Mouse (Mus musculus) intestine, embryonic 15.5 days (tissue): ENCODE measurements around the gene Thsd1. TPM values are rescaled to one million over a fixed set of nuclear protein-coding genes. Genes with fewer than 3 reads are reported as not detected.

ENCODE experiments used
- ATAC-seq: fragments of 200-750 bp; cut with Nextera tagmentation; 2 replicates; pipeline ENCODE4 v1.8.0; 2017; ENCODE audit warnings: moderate TSS enrichment, moderate library complexity
- H3K27ac ChIP-seq: fragments of 300-500 bp; sonication (generic); 2 replicates; pipeline ENCODE4 v1.5.1; 2015; ENCODE audit warnings: mild to moderate bottlenecking, inconsistent platforms
- H3K27me3 ChIP-seq: fragments of 300-500 bp; sonication (generic); replicated peaks from 2 replicates; pipeline ENCODE4 v1.6.1; 2015; ENCODE audit warnings: inconsistent platforms
- H3K36me3 ChIP-seq: fragments of 300-500 bp; sonication (generic); 2 replicates; pipeline ENCODE4 v1.6.1; 2015; ENCODE audit warnings: inconsistent platforms
- H3K4me1 ChIP-seq: fragments of 300-500 bp; sonication (generic); replicated peaks from 2 replicates; pipeline ENCODE4 v1.6.1; 2015; ENCODE audit warnings: inconsistent platforms
- H3K4me2 ChIP-seq: fragments of 300-500 bp; sonication (generic); replicated peaks from 2 replicates; pipeline ENCODE4 v1.6.1; 2015; ENCODE audit warnings: mild to moderate bottlenecking, inconsistent platforms
- H3K4me3 ChIP-seq: fragments of 300-500 bp; sonication (generic); replicated peaks from 2 replicates; pipeline ENCODE4 v1.5.1; 2015; ENCODE audit warnings: inconsistent platforms
- H3K9ac ChIP-seq: fragments of 300-500 bp; sonication (generic); 2 replicates; pipeline ENCODE4 v1.6.1; 2015; ENCODE audit warnings: inconsistent platforms
- H3K9me3 ChIP-seq: fragments of 300-500 bp; sonication (generic); 2 replicates; pipeline ENCODE4 v1.6.1; 2016; ENCODE audit warnings: inconsistent platforms
- WGBS: fragments of 180-500 bp; shearing (Covaris S2); methylation state at CpG from one replicate; pipeline ENCODE4 v1.1.7; 2015; 5-methylcytosine and 5-hydroxymethylcytosine counted together
- polyA plus RNA-seq: library from polyadenylated mRNA; unstranded; fragments of >200 nt; fragmentation: Nextera tagmentation; extraction: Ambion mirVana; gene quantifications from 2 replicates; pipeline ENCODE4 v1.2.1, GENCODE M21; 2015

Thsd1 gene
- polyA plus RNA-seq, 1 experiment from 2014 or later, result 8.2 TPM

GRCm38 (mm10) chr8:22228621-22229020 lies 1.5 kb downstream of the Thsd1 start:
- Histone ChIP-seq H3K9ac (no peak overlapping the region), H3K9me3 (no peaks in the 10 kb centered on the region), H3K36me3 (no peaks in the 10 kb centered on the region), H3K4me3 (no peak overlapping the region), H3K27me3 (no peaks in the 10 kb centered on the region), H3K27ac (no peak overlapping the region), H3K4me1 (0 out of 2 replicates have a peak, but pooled peaks cover 2% of the 10 kb centered on the region), H3K4me2 (no peak overlapping the region)
- ATAC-seq, result no peak
- WGBS, result 41% methylated on average over 7 of the region's 7 CpGs

- 89% methylated on average over 9 of the region's 9 CpGs for WGBS
- H3K4me3 ChIP-seq, result no peak overlapping the region
- H3K9me3 ChIP-seq, result no peaks in the 10 kb centered on the region
- no peak overlapping the region for H3K9ac ChIP-seq
- ATAC-seq, result no peak
- H3K27ac ChIP-seq, result no peak overlapping the region
- no peaks in the 10 kb centered on the region for H3K4me1 ChIP-seq
- no peaks in the 10 kb centered on the region for H3K36me3 ChIP-seq
- H3K27me3 ChIP-seq, result no peaks in the 10 kb centered on the region
- no peak overlapping the region for H3K4me2 ChIP-seq
Measured at GRCm38 (mm10) chr8:22242986-22243385, 15.9 kb downstream of the Thsd1 start.

- Histone ChIP-seq H3K4me1 (no peaks in the 10 kb centered on the region), H3K27me3 (no peaks in the 10 kb centered on the region), H3K4me2 (no peak overlapping the region), H3K9ac (no peak overlapping the region), H3K36me3 (no peaks in the 10 kb centered on the region), H3K4me3 (no peak overlapping the region), H3K9me3 (no peaks in the 10 kb centered on the region), H3K27ac (no peak overlapping the region)
- WGBS, result 61% methylated on average over 1 of the region's 1 CpGs
- ATAC-seq, result no peak
Measured at GRCm38 (mm10) chr8:22245663-22246062, 18.6 kb downstream of the Thsd1 start.

DNA sequence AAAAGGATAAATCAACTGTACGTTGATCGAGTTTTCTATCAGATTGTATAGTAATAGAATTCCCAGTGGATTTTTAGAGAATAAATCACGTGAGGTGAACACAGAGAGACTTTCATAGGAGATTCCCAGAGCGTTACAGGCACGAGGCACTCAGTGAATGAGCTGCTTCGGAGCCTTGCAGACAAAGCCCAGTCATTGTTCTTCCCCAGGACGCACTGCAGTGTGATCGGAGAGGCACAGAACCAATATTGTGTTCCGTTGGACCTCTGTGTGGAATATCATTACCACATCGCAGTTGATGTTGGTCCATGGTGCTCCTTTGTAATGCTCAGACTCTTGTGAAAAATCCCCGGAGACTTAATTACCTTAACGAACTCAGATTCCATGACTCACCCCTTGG lies 20.8 kb downstream of the Thsd1 start:
- Histone ChIP-seq H3K36me3 (no peaks in the 10 kb centered on the region), H3K4me2 (no peak overlapping the region), H3K27me3 (no peaks in the 10 kb centered on the region), H3K27ac (no peak overlapping the region), H3K4me1 (no peaks in the 10 kb centered on the region), H3K9ac (no peak overlapping the region), H3K4me3 (no peak overlapping the region), H3K9me3 (no peaks in the 10 kb centered on the region)
- ATAC-seq, result no peak
- WGBS, result 80% methylated on average over 12 of the region's 12 CpGs

- no peaks in the 10 kb centered on the region for H3K36me3 ChIP-seq
- no peak for ATAC-seq
- no peak overlapping the region for H3K9ac ChIP-seq
- H3K4me3 ChIP-seq, result no peak overlapping the region
- H3K4me1 ChIP-seq, result no peaks in the 10 kb centered on the region
- no peaks in the 10 kb centered on the region for H3K27me3 ChIP-seq
- H3K4me2 ChIP-seq, result no peak overlapping the region
- H3K9me3 ChIP-seq, result no peaks in the 10 kb centered on the region
- 68% methylated on average over 9 of the region's 9 CpGs for WGBS
- no peak overlapping the region for H3K27ac ChIP-seq
Measured at GRCm38 (mm10) chr8:22249080-22249479, 22.0 kb downstream of the Thsd1 start.

GRCm38 (mm10) chr8:22258946-22259450 lies 31.9 kb downstream of the Thsd1 start:
- Histone ChIP-seq H3K9me3 (no peaks in the 10 kb centered on the region), H3K9ac (no peak overlapping the region), H3K4me2 (no peak overlapping the region), H3K4me1 (no peaks in the 10 kb centered on the region), H3K27ac (no peak overlapping the region), H3K27me3 (no peaks in the 10 kb centered on the region), H3K4me3 (no peak overlapping the region), H3K36me3 (no peaks in the 10 kb centered on the region)
- WGBS, result 90% methylated on average over 18 of the region's 18 CpGs
- no peak for ATAC-seq

DNA sequence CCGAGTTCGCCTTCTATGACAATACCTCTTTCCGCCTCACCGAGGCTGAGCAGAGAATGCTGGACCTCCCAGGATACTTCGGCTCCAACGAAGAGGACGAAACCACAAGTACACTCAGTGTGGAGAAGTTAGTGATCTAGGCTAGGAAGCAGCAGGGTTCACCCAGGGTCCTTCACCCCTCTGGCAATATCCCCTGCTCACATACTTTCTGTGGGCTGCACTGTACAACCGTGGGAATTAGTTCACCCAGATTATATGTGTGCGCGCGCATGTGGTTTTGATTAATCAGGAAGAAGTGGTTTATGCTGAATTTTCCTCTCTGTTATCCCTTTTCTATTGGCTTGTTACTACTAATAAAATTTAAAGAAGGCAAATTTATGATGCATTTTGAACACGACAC lies 32.4 kb downstream of the Thsd1 start:
- Histone ChIP-seq H3K4me1 (no peaks in the 10 kb centered on the region), H3K4me3 (no peak overlapping the region), H3K4me2 (no peak overlapping the region), H3K9ac (no peak overlapping the region), H3K27ac (no peak overlapping the region), H3K27me3 (no peaks in the 10 kb centered on the region), H3K36me3 (no peaks in the 10 kb centered on the region), H3K9me3 (no peaks in the 10 kb centered on the region)
- 82% methylated on average over 12 of the region's 12 CpGs for WGBS
- ATAC-seq, result no peak

DNA sequence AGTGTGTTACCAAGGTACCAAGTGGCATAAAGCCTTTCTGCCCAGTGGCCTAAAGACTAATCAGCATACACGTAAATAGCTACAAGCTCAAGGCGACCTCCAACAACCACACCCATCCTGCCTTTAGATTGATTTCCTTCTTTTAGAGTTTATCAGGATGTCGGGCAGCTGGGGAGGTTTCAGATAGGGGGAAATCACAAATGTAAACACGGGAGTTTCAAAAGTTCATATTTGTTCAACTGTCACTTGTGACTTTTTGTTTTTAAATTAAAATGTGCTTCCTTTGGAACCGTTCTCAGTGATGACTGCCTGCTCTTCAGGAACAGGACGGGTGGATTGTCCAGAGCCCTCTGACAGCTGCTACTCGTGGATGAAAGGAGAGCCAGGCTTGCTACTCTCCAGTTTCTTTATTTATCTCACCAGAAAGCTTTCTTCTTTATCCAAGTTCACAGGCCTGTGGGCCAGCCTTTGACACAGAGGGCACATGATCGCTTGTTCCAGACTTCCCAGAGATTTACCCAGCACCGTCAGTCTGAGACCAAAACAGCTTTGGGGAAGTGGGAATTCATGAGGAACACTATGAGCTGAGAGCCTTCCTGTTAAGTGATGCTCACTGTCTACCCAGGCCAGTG lies 33.1 kb downstream of the Thsd1 start:
- Histone ChIP-seq H3K9me3 (no peaks in the 10 kb centered on the region), H3K4me3 (no peak overlapping the region), H3K4me2 (no peak overlapping the region), H3K27ac (no peak overlapping the region), H3K36me3 (no peaks in the 10 kb centered on the region), H3K4me1 (no peaks in the 10 kb centered on the region), H3K27me3 (no peaks in the 10 kb centered on the region), H3K9ac (no peak overlapping the region)
- ATAC-seq, result no peak
- WGBS, result 23% methylated on average over 9 of the region's 9 CpGs

GRCm38 (mm10) chr8:22262267-22262666 lies 35.2 kb downstream of the Thsd1 start:
- no peak overlapping the region for H3K9ac ChIP-seq
- ATAC-seq, result no peak
- H3K4me2 ChIP-seq, result no peak overlapping the region

GRCm38 (mm10) chr8:22264292-22264691 lies 37.2 kb downstream of the Thsd1 start:
- WGBS, result 83% methylated on average over 6 of the region's 6 CpGs
- Histone ChIP-seq H3K27ac (no peak overlapping the region), H3K4me3 (no peak overlapping the region), H3K9me3 (no peaks in the 10 kb centered on the region), H3K9ac (no peak overlapping the region), H3K36me3 (no peaks in the 10 kb centered on the region), H3K27me3 (no peaks in the 10 kb centered on the region), H3K4me1 (no peaks in the 10 kb centered on the region), H3K4me2 (no peak overlapping the region)
- ATAC-seq, result no peak

More at GRCm38 (mm10) chr8:22262267-22262666, 35.2 kb downstream of the Thsd1 start:
- H3K36me3 ChIP-seq, result no peaks in the 10 kb centered on the region
- no peak overlapping the region for H3K27ac ChIP-seq
- no peak overlapping the region for H3K4me3 ChIP-seq
- WGBS, result 85% methylated on average over 3 of the region's 3 CpGs
- H3K4me1 ChIP-seq, result no peaks in the 10 kb centered on the region
- H3K27me3 ChIP-seq, result no peaks in the 10 kb centered on the region
- no peaks in the 10 kb centered on the region for H3K9me3 ChIP-seq

DNA sequence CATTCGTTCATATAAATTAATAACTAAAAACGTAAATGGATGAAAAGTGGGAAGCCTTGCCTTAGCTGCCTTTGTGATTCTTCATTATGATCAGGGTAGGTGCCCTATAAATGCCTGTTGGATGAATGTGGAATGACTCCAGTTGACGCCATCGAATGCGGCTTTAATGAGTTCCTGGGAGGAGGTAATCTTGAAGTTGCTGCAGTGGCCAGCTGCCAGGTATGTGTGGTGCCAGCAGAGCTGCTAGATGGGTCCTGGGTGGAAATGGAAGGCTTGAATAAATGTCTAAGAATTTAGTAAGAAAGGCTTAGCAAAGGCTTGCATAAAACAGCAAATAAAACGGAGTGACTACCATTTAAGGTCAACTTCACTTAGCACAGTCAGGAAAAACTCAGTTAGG lies 37.7 kb downstream of the Thsd1 start:
- Histone ChIP-seq H3K4me3 (no peak overlapping the region), H3K9ac (no peak overlapping the region), H3K4me1 (no peaks in the 10 kb centered on the region), H3K27ac (no peak overlapping the region), H3K4me2 (no peak overlapping the region), H3K9me3 (no peaks in the 10 kb centered on the region), H3K27me3 (no peaks in the 10 kb centered on the region), H3K36me3 (no peaks in the 10 kb centered on the region)
- no peak for ATAC-seq
- 86% methylated on average over 6 of the region's 6 CpGs for WGBS

DNA sequence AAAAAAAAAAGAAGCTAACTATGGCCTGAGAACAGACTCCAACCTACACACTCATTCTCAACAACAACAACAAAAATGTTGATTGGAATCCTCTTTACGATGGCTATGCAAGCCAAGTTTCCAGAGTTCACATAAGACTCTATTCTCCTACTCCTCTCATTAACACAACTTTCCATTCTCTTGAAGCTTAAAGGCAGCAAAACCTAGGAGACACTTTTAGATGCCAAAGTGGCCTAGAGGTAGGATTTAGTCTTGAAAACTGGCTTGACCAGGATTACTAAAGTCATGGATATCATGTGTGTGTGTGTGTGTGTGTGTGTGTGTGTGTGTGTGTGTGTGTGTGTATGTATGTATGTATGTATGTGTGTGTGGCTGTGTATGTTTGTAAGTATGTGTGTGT lies 38.1 kb downstream of the Thsd1 start:
- H3K27ac ChIP-seq, result no peak overlapping the region
- no peaks in the 10 kb centered on the region for H3K36me3 ChIP-seq
- H3K4me2 ChIP-seq, result no peak overlapping the region
- H3K9ac ChIP-seq, result no peak overlapping the region
- 88% methylated on average over 1 of the region's 1 CpGs for WGBS
- H3K27me3 ChIP-seq, result no peaks in the 10 kb centered on the region
- H3K4me1 ChIP-seq, result no peaks in the 10 kb centered on the region
- H3K9me3 ChIP-seq, result no peaks in the 10 kb centered on the region
- no peak for ATAC-seq
- H3K4me3 ChIP-seq, result no peak overlapping the region

DNA sequence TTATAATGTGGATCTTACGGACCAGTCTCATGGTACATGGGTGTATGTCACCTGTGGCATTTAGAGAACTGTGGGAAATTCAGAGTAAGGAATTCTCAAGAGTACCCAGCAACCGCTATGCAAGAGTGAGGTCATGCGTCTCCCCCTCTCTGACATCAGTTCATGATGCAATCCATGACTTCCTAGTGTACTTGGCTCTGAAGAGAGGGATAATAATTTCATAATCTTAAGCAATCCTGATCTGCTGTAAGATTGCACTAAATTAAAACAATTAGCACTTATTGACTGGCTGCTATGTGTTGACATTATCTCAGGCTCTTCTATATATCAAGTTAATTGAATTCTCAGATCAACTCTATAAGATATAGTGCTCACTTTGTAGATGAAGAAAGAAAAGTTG lies 39.7 kb downstream of the Thsd1 start:
- Histone ChIP-seq H3K4me1 (no peaks in the 10 kb centered on the region), H3K4me3 (no peak overlapping the region), H3K27ac (no peak overlapping the region), H3K36me3 (no peaks in the 10 kb centered on the region), H3K27me3 (no peaks in the 10 kb centered on the region), H3K4me2 (no peak overlapping the region), H3K9me3 (no peaks in the 10 kb centered on the region), H3K9ac (no peak overlapping the region)
- WGBS, result 92% methylated on average over 3 of the region's 3 CpGs
- no peak for ATAC-seq
